Mouse (Mus musculus): ENCODE results near the gene Dmrt1. TPM values are rescaled to one million over a fixed set of nuclear protein-coding genes. Genes with fewer than 3 reads are reported as not detected.

Dmrt1 gene
- total and polyA plus RNA-seq, 2 experiments from 2014 or later = not detected

DNA sequence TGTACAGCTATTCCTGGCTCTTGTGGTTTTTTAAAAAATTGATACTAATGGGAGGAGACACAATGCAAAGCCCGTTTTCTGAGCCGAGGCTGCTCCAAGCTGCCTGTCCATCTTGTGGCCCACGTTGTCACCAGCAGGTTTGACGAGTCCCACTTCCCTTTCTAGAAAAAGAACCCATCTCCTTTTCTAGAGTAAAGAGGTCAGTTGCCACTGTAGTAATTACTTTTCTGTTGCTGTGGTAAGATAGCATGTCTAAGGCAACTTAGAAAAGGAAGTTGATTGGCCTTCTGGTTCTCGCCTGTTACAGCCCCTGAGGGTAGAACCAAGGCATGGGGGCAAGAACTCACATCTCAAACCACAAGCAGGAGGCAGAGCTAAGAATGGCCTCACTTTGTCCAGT is 45.6 kb downstream of the Dmrt1 start:
- Histone ChIP-seq H3K4me1 (ENCODE audit: insufficient read depth) (no peaks in the 10 kb centered on the region), H3K36me3 (ENCODE audit: insufficient read depth) (no peaks in the 10 kb centered on the region), H3K9ac (no peak overlapping the region), H3K9me3 (ENCODE audit: low read length) (no peaks in the 10 kb centered on the region), H3K27ac (ENCODE audit: low read depth, low read length) (no peak overlapping the region), H3K27me3 (ENCODE audit: insufficient read depth, low read length) (no peaks in the 10 kb centered on the region), H3K4me3 (ENCODE audit: low read depth, low read length) (no peak overlapping the region), H3K4me2 (ENCODE audit: low read depth) (no peak overlapping the region)
- no peak for TF ChIP-seq CTCF (IDR thresholded peaks at IDR 0.05; ENCODE audit: low read depth)
- no peak for ATAC-seq
- WGBS = 78% methylated on average over 5 of the region's 5 CpGs
- no peak for DNase-seq

DNA sequence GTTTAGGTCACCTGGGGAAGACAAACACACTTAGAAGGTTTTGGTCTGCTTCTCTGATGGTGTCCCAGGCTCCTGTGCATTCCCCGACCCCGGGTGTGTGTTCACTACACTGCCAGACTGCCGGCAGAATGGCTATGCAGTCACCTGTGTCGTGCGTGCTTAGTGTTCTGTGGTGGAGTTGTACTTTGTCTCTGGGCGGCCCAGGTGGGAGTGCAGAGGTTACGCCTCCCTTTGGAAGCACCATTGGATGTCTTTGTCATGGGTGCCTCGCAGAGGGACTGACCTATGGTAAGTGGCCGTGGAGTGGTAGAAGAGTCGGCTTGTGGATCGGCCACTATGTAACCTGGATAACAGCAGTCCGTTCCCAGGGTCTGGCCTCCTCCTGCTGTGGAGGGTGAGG is 59.0 kb downstream of the Dmrt1 start:
- Histone ChIP-seq H3K27ac (ENCODE audit: low read depth, low read length) (no peak overlapping the region), H3K36me3 (ENCODE audit: insufficient read depth) (no peaks in the 10 kb centered on the region), H3K9me3 (ENCODE audit: low read length) (no peaks in the 10 kb centered on the region), H3K4me1 (ENCODE audit: insufficient read depth) (no peaks in the 10 kb centered on the region), H3K4me3 (ENCODE audit: low read depth, low read length) (no peak overlapping the region), H3K9ac (no peak overlapping the region), H3K27me3 (ENCODE audit: insufficient read depth, low read length) (no peaks in the 10 kb centered on the region), H3K4me2 (ENCODE audit: low read depth) (no peak overlapping the region)
- DNase-seq (no peak), ATAC-seq (no peak)
- WGBS = 87% methylated on average over 12 of the region's 12 CpGs
- TF ChIP-seq CTCF (IDR thresholded peaks at IDR 0.05; ENCODE audit: low read depth) = no peak

DNA sequence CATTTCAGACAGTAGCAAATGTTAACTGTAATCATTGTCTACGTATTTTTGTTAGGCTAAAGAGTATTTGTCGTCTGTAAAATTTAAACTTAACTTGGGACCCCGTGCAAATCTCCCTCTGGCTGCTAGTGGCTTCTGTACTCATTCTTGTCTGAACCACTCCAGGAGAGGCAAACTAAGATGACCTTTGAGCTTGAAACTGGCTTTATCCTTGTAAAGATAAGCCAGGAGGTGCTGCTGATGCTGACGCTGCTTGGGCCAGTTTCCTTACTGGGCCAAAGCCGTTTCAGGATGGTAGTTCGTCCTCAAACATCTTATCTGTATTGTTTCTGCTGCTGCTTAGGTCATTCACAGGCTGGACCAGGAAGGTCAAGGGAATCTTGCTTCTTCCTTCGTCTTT is 64.4 kb downstream of the Dmrt1 start:
- Histone ChIP-seq H3K27ac (ENCODE audit: low read depth, low read length) (no peak overlapping the region), H3K4me2 (ENCODE audit: low read depth) (no peak overlapping the region), H3K4me3 (ENCODE audit: low read depth, low read length) (no peak overlapping the region), H3K9me3 (ENCODE audit: low read length) (no peaks in the 10 kb centered on the region), H3K9ac (no peak overlapping the region), H3K36me3 (ENCODE audit: insufficient read depth) (no peaks in the 10 kb centered on the region), H3K27me3 (ENCODE audit: insufficient read depth, low read length) (no peaks in the 10 kb centered on the region), H3K4me1 (ENCODE audit: insufficient read depth) (no peaks in the 10 kb centered on the region)
- no peak for TF ChIP-seq CTCF (IDR thresholded peaks at IDR 0.05; ENCODE audit: low read depth)
- ATAC-seq (no peak), DNase-seq (no peak)
- 92% methylated on average over 7 of the region's 7 CpGs for WGBS

DNA sequence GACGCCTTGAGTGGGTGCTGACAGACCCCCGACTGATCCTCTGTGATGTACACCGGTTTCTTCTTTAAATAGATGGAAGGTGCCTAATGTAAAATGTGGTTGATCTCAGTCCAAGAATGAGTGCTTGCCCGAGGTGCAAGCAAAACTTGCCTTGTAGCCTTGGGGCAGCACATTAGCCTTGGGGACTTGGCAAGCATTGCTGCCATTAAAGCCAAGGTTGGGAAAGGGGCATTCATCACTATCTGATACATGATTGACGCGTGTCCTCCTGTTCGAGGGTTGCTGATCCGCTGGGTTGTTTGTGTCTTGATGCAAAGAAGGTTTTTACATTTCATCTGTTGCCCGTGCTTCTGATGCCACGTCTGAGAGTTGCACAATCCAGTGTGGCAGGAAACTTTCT is 69.0 kb downstream of the Dmrt1 start:
- Histone ChIP-seq H3K4me2 (ENCODE audit: low read depth) (no peak overlapping the region), H3K9ac (no peak overlapping the region), H3K36me3 (ENCODE audit: insufficient read depth) (no peaks in the 10 kb centered on the region), H3K27me3 (ENCODE audit: insufficient read depth, low read length) (no peaks in the 10 kb centered on the region), H3K4me3 (ENCODE audit: low read depth, low read length) (no peak overlapping the region), H3K9me3 (ENCODE audit: low read length) (no peaks in the 10 kb centered on the region), H3K27ac (ENCODE audit: low read depth, low read length) (no peak overlapping the region), H3K4me1 (ENCODE audit: insufficient read depth) (no peaks in the 10 kb centered on the region)
- no peak for TF ChIP-seq CTCF (IDR thresholded peaks at IDR 0.05; ENCODE audit: low read depth)
- DNase-seq (no peak), ATAC-seq (no peak)
- WGBS = 32% methylated on average over 10 of the region's 10 CpGs

DNA sequence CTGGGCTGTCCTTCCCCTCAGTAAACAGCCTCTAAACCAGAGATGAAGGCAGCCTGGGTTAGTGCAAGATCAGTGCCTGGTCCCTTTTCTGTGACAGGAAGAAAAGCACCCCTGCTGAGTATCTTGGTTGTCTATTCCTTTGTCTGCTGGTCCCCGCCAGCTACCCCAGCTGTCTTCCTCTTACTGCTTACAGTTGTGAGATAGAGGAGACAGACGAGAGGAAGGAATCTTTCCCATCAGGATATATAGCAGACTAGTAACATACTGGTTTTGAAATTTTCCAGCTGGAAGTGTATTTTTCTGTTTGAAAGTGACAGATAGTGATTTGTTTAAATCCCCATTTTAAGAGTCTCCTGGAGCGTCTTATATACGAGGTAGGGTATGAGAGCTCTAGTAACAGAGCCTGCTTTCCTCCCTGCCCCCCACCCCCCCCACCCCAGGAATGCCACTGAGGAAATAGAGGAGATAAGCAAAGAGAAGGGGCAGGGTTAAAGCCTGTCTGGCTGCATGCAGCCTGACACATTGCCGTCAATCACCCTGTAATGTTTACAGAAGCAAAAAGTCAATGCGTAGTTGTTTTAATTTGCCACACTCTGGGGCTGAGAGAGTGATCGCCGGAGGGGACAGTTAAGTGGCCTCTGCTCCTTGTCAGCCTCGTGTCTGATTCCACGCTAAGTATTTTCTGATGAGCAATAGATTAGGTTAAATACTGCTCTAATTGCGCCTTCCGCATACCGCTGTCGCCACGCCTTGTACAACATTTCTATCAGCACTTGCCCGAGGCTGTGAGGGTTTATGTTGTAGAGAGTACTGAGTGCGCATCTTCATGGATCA is 69.8 kb downstream of the Dmrt1 start:
- Histone ChIP-seq H3K36me3 (ENCODE audit: insufficient read depth) (no peaks in the 10 kb centered on the region), H3K9me3 (ENCODE audit: low read length) (no peaks in the 10 kb centered on the region), H3K27me3 (ENCODE audit: insufficient read depth, low read length) (no peaks in the 10 kb centered on the region), H3K9ac (no peak overlapping the region), H3K4me3 (ENCODE audit: low read depth, low read length) (no peak overlapping the region), H3K4me1 (ENCODE audit: insufficient read depth) (no peaks in the 10 kb centered on the region), H3K27ac (ENCODE audit: low read depth, low read length) (no peak overlapping the region), H3K4me2 (ENCODE audit: low read depth) (no peak overlapping the region)
- no peak for ATAC-seq
- no peak for TF ChIP-seq CTCF (IDR thresholded peaks at IDR 0.05; ENCODE audit: low read depth)
- 18% methylated on average over 17 of the region's 17 CpGs for WGBS
- no peak for DNase-seq

DNA sequence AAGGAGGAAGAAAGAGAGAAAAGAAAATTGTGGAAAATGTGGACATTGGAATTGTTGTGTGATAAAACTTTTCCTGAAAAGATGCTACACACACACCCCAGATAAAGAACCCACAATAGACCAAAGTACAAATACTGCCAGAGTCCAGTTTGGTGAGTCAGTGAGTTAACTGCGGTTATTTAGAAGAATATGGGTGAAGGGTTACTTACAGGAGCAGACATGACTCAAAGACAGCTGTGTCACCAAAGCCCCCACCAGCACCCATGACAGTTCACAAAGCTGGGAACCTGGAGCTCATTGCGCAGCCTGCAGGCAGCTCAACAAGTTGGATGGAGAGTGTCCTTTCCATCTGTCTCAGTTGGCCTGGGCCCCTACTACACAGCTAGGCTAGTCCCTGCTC is 72.9 kb downstream of the Dmrt1 start:
- TF ChIP-seq CTCF (IDR thresholded peaks at IDR 0.05; ENCODE audit: low read depth) = no peak
- Histone ChIP-seq H3K9me3 (ENCODE audit: low read length) (no peaks in the 10 kb centered on the region), H3K27ac (ENCODE audit: low read depth, low read length) (no peak overlapping the region), H3K36me3 (ENCODE audit: insufficient read depth) (no peaks in the 10 kb centered on the region), H3K9ac (no peak overlapping the region), H3K4me1 (ENCODE audit: insufficient read depth) (no peaks in the 10 kb centered on the region), H3K4me2 (ENCODE audit: low read depth) (no peak overlapping the region), H3K4me3 (ENCODE audit: low read depth, low read length) (no peak overlapping the region), H3K27me3 (ENCODE audit: insufficient read depth, low read length) (no peaks in the 10 kb centered on the region)
- DNase-seq (no peak), ATAC-seq (no peak)
- 98% methylated on average over 2 of the region's 2 CpGs for WGBS

DNA sequence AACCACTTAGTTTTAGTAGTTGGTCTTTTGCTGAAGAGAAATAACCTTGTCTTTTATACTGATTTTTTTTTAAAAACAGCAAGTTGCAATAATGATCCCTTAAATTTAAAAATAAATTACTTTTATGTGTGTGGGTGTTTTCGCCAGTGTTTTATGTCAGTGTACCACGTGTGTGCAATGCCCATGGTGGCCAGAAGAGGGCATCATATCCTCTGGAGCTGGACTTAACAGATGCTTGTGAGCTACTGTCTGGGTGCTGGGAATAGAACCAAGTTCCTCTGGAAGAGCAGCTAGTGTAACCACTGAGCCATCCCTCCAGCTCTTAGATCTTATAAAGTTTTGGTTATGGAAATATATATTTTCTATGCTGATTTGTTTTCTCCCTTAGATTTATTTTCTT is 74.0 kb downstream of the Dmrt1 start:
- DNase-seq (no peak), ATAC-seq (no peak)
- H3K36me3 ChIP-seq (ENCODE audit: insufficient read depth) = no peaks in the 10 kb centered on the region
- no peaks in the 10 kb centered on the region for H3K4me1 ChIP-seq (ENCODE audit: insufficient read depth)
- 0 out of 2 replicates have a peak, but pooled peaks have one; percentile 18 for TF ChIP-seq CTCF (IDR thresholded peaks at IDR 0.05; ENCODE audit: low read depth)
- H3K4me3 ChIP-seq (ENCODE audit: low read depth, low read length) = no peak overlapping the region
- H3K27ac ChIP-seq (ENCODE audit: low read depth, low read length) = no peak overlapping the region
- H3K9me3 ChIP-seq (ENCODE audit: low read length) = no peaks in the 10 kb centered on the region
- 87% methylated on average over 2 of the region's 2 CpGs for WGBS
- no peak overlapping the region for H3K4me2 ChIP-seq (ENCODE audit: low read depth)
- no peaks in the 10 kb centered on the region for H3K27me3 ChIP-seq (ENCODE audit: insufficient read depth, low read length)
- no peak overlapping the region for H3K9ac ChIP-seq
